Mouse (Mus musculus): ENCODE measurements at regions not wholly inside any gene's neighbourhood (a gene's known extent, or its start where the extent isn't known, plus 50 kb on each side); places are given as distances from the start of the nearest gene placed in this dataset.

DNA sequence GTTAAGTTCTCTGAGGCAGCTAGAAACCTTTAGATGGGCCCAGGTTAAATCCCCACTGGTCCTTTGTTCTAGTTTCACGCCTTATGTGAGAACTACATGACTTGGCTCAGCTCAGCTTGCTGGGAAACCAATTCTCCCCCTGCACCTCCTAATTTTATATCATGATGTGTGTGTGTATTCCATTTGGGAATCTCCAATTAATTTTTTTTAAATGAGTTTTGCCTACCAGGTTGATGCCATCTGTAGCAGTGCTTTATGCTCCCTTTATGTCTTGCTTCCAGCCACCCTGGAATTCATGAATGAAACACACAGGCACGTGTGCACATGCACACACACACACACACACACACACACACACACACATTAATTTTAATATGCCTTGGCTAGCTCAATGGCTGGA lies 180.0 kb upstream of the Gli3 start:
- no peak for DNase-seq

DNA sequence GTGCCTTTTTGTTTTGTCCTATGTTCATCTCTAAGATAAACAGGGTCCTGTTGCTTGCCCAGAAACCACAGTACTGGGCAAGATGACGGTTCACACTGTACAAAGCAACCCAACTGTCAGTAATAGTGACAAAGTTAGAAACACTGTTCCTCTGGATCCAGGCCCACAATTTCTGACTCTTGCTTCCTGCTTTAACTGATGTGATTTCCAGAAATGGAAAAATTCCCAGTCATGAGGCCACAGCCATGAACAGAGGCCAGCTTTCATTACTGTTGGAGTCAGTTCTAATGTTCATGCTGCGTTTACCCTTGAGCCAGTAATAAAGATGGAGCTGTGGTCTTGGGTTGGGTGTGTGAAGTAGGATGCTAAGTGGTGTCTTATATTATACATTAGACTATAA lies 164.6 kb upstream of the Gli3 start:
- DNase-seq = no peak

DNA sequence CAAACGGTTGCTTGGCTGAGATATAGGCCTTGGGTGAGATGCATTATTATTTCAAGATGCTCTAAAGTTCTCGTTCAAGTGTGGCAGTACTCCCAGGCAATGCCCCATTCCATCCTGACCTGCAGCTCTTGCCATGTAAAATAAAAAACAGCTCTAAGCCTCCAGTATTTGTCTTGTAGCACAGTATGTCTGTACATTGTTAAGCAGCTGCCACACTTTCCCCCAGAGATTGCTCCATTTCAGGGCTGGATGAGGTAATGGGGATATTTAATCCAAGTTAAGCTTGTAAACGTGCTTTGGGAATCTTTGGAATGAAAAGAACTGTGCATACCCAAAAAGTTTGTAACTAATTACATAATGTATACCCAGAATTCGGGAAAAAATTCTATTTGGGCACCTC lies 137.6 kb upstream of the Gli3 start:
- DNase-seq = no peak

DNA sequence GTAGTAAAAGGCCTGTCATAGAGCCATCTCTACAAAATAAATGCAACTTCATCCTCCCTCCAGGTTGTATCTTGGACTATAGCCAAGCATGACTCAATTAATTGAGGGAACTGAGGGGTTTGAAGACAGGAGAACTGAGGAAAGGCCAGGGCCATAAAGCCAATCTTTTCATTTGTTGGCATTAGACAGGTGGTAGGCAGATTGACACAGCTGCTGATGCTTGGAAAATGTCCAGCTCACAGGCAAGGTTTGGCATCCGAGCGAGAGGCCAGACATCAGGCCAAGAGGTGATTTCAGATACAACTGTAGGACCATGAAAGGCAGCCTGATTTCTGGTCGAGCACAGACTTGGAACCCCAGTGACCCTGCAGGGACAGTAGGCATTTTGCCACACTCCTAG lies 136.9 kb upstream of the Gli3 start:
- DNase-seq = peak; percentile 1

DNA sequence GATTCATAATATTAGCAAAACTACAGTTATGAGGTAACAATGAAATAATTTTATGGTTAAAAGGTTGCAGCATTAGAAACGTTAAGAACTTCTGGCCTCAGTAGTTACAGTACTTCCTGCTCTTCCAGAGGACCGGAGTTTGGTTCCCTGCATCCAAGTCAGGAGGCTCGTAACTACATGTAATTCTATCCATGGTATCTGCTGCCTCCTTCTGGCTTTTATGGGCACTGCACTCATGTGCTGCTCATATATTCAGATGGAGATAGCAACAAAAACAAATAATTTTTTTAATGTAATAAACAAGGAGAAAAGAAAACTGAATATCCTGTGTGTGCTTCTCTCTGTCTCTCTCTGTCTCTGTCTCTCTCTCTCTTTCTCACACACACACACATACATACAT lies 133.5 kb upstream of the Gli3 start:
- no peak for DNase-seq

DNA sequence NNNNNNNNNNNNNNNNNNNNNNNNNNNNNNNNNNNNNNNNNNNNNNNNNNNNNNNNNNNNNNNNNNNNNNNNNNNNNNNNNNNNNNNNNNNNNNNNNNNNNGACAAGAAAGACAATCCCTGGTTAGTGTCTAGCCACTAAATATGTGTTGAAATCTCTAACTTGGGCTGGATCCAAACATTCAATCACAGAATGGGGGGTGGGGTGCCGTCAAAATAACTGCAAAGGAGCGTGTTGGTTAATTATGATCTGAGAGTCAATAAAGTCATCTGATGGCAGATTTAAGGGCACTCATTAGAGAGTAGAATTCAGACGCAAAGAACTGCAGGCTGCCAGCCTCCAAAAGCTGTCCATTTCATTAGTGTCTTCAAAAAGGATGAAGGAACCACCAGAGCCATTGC lies 119.6 kb upstream of the Gli3 start:
- no peak for DNase-seq

DNA sequence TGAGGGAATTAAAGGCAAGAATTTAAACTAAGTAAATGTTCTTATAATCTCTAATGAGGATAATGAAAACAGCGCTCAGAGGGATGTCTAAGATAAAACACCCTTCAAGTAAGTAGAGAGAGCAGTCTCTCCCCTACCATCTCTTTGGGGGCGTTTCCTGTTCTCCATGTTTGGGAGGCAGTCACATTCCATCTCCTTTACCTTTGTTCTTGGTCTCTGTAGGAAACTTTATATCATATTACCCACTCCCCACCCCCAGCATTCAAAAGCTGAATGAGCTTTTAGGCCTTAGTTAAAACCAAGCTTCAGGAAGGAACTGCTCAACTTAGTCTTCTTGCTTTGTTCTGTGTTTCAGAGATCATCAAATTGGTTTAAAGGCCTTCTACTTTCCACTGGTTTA lies 116.2 kb upstream of the Gli3 start:
- DNase-seq = no peak

DNA sequence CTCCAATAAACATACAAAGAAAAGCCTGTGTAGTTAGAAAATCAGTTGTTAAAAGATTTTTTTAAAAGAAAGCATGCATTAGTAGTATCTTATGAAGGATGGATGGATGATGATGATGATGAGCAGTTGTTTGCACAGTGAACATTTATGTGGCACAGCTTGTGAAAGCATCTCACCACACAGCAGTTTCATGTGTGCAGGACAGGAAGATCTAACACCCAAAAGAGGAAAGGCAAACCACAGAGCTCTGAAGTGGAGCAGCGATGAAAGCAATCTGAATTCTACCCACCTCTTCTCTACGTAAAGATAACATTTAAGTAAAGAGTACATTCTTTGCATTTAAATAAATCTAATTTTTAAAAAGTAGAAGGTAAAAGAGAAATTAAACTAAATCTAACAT lies 96.6 kb upstream of the Gli3 start:
- DNase-seq = no peak

DNA sequence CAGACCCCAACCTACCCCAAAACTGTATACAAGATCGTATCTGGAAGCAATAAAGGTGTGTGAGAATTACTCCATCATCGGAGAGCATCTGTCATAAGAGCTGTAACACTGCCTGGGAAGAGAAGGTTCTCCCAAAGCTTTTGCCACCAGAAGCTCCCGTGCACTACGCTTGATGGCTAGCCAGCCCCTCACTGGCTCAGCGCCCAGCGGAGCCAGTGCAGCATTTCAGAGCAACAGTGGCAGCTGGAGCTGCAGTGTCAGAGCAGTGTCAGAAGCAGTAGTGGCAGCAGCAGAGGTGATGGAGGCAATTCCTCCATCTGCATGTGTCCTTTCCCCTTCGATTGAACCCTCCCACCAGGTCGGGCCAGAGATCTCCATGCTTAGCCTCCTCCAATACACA lies 83.0 kb upstream of the Gli3 start:
- no peak for DNase-seq

DNA sequence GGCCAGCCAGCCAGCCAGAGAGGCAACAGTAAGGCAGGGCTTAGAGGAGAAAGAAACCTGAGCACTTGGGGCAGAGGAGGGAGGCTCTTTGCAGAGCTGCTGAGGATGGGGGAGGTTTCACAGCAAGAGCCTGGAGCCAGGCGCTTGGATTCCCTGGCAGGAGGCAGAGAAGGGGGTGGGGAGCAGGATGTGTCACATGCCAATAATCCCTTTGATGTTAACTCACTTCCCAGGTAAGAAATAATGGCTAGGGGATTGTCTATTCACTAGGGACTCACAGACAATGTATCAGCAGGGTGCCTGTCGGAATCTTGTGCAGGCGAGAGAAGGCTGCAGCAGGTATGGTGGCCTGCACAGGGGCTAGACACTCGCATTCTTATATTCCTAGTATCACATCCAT lies 67.8 kb upstream of the Gli3 start:
- DNase-seq = no peak

DNA sequence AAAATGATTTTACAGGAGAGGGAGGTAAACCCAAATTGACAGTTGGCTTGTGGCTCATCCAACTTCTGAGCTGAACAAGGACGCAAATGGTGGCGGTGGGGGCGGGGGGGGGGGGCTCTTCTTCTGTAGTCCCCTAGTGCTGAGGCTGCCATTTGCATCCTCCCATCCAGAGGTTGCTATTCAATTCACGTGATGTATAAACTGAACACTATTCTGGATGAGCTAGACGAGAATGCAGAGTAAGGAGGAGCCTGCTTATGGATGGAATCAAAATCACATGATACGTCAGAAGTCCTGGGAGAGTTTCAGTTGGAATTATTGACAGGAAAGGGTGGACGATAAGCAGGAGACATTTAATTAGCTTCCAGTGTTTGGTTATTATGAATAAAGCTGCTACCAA lies 67.3 kb upstream of the Gli3 start:
- DNase-seq = no peak

DNA sequence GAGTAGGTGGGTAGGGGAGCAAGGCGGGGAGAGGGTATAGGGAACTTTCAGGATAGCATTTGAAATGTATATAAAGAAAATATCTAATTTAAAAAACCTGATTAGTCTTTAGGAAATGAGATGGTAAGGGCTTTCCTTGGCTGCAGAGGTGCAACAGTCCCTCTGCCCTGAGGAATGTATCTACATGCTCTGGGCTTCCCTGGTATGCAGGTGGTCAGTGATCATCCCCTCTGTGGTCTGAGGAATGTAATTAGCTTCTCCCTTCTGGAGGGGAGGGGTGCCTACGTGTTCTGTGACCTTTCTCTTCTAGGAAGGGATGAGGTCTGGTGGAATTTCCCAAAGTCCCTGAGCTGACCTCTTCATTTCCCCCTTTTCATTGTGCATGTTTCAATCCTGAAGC lies 64.4 kb upstream of the Gli3 start:
- no peak for DNase-seq
